In the genomic region with DNA sequence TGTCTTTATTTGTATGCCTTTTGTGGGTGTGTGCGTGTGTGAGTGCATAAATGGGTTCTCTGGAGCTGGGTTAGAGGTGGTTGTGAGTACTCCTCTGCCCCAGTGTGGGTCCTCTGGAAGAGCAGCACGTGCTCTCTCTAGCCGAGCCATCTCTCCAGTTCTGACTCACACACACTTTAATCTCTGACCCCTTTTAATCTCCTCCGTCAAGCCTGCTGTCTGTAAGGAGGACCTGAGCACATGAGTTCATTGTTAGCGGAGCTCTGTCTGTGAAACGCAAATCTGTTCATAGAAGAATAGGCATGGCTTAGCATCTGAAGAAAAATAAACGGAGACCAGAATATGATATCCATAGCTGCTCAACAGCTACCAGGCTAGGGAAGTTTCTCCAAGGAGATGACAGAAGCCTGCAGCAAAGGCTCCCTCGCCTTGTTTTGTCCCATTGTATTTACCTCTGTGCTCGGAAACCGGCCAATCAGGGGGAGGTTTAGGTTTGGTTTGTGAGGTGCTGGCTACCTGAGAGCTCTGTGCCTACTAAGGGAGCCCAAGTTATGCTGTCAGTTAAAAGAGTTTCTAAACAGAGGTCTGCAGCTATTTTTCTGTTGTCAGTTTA, we compare ENCODE assay signal across 10 mouse cellular contexts. TPM values are rescaled to one million over a fixed set of nuclear protein-coding genes. Genes with fewer than 3 reads are reported as not detected.
DNase-seq lines count a peak whose midpoint lies in the region; ATAC-seq lines count a peak whose summit lies in the region.
"Had no signal": no experiment of that assay in that cellular context is flagged by ENCODE, and none has a peak within 500 bp of the region (broad histone marks: within the 10 kb centered on the region; RNA-seq: fewer than 3 reads in every experiment).

No protein-coding gene starts in this region.

- peak; percentile 48 to 68 for DNase-seq in adrenal gland, adult (ENCODE audit: inconsistent age in 2 of 2, low spot score in 1 of 2)
- DNase-seq in adrenal gland, adult 18-20 months (ENCODE audit: low spot score in 2 of 2), result no peak
- no peak for DNase-seq in kidney, adult 11 months
- peak; percentile 17 for DNase-seq in kidney, postnatal 14 days
- DNase-seq in retina, embryonic 14.5 days (ENCODE audit: low spot score), result peak; percentile 20
- DNase-seq in left cerebral cortex, postnatal 4 days, result no peak
- no peak for DNase-seq in cerebellum, postnatal 25 days
- DNase-seq: cerebellum, adult 9-11 months; spleen, adult 18-20 months had no signal

- 37% methylated on average over 10 of the region's 10 CpGs for WGBS in kidney, embryonic 16.5 days

- no peaks in the 10 kb centered on the region for H3K27me3 ChIP-seq in kidney, embryonic 16.5 days (ENCODE audit: insufficient read depth, low read length)

- H3K4me2 ChIP-seq in kidney, embryonic 16.5 days (replicated peaks; ENCODE audit: low read depth, low read length), result no peak overlapping the region

- no peaks in the 10 kb centered on the region for H3K9me3 ChIP-seq in kidney, embryonic 16.5 days (ENCODE audit: low read length)

- H3K27ac ChIP-seq in kidney, embryonic 16.5 days (ENCODE audit: low read length), result no peak overlapping the region

- ATAC-seq in kidney, embryonic 16.5 days (ENCODE audit: low FRiP score, low TSS enrichment), result peak; percentile 70; the same call in 1 of the 2 replicates

- intact Hi-C loops in left cerebral cortex, postnatal 4 days (cut with DNase I), result no loop called here

- no peaks in the 10 kb centered on the region for H3K36me3 ChIP-seq in kidney, embryonic 16.5 days (ENCODE audit: insufficient read depth, low read length)

- no peaks in the 10 kb centered on the region for H3K4me1 ChIP-seq in kidney, embryonic 16.5 days (ENCODE audit: insufficient read depth, low read length)

- H3K9ac ChIP-seq in kidney, embryonic 16.5 days (replicated peaks; ENCODE audit: low read length), result no peak overlapping the region

- no peak overlapping the region for H3K4me3 ChIP-seq in kidney, embryonic 16.5 days (ENCODE audit: low read length)

RNA-seq across cellular contexts. Expression of gene Osbpl8, which starts 58.8 kb away (rescaled TPM):
- 10 to 100 TPM; 23.2 to 23.7 TPM for total RNA-seq in adrenal gland, adult 18-20 months (2021)
- 7.1 and 8.6 TPM in 2 replicates for polyA plus RNA-seq in kidney, embryonic 16.5 days (2015; fragmentation: Nextera tagmentation; extraction: Ambion mirVana)
- total RNA-seq in left cerebral cortex, postnatal 4 days (2021), result 10 to 100 TPM; 72.4 to 74.7 TPM

Comparison
In these comparisons a context has a peak if more than half of its experiments do, and no peak if none do; other contexts are left out.
1. DNase-seq: peak in adrenal gland, adult (2 of 2), kidney, postnatal 14 days (single experiment) and retina, embryonic 14.5 days (single experiment); none in adrenal gland, adult 18-20 months (0 of 2), kidney, adult 11 months (single experiment), left cerebral cortex, postnatal 4 days (single experiment) and cerebellum, postnatal 25 days (0 of 2).